Mouse (Mus musculus): Measurements from ENCODE around the gene Vpreb3.
"Not testable (repeated sequence)": the region's sequence is repeated elsewhere in the genome, so short reads cannot be mapped to it uniquely, and the experiment has no call there.

Gene Vpreb3

DNA sequence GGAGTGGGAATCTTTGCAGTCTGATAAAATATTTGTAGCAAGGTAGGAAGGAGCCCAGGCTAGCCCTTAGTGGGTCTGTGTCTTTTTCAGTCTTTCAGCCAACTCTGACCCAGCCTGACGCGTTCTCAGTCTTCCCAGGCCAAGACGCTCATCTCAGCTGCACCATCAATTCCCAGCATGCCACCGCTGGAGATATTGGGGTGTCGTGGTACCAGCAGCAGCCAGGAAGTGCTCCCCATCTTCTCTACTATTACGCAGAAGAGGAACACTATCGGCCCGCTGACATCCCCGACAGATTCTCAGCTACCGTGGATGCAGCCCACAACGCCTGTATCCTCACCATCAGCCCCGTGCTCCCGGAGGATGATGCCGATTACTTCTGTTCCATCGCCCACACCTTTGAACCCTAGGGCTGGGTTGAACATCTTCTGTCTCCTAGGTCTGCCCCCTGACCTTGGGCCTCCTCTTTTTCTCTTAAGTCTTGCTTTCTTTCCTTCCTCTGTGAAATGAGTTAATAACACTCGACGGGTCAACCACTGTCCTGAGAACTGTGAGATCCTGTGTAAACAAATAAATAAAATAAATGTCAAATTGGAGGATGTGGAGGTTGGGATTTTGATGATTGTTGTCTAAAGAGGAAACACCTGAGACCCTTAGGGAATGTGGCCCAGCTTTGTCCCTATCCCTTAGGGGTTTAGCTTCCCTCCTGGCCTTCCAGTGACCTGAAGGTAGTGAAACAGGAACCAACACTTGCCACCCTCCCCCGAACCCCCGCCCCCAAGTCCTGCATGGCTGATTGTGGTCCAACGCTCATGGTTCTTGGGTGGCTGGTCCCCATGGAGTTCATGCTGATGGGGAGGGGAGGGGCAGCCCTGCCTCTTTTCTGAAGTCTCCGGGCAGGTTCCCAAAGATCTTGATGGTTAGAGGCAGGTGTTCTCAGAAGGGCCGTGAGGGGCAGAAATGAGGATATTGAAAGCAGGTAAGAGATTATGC is 6.5 kb downstream of the Vpreb3 start:
- in situ Hi-C loops (cut with MboI; ENCODE audit: low pct_unique_long_range_greater_than_20kb in 1 of 2, low sequenced_read_pairs in 2 of 2, unreplicated experiment in 1 of 2) = loop anchor here (5.0 to 25.0 kb wide), 4 partner anchors 62 to 362 kb away; partner anchors contain the start of gene Ggt5 (in 1 of the 2)

DNA sequence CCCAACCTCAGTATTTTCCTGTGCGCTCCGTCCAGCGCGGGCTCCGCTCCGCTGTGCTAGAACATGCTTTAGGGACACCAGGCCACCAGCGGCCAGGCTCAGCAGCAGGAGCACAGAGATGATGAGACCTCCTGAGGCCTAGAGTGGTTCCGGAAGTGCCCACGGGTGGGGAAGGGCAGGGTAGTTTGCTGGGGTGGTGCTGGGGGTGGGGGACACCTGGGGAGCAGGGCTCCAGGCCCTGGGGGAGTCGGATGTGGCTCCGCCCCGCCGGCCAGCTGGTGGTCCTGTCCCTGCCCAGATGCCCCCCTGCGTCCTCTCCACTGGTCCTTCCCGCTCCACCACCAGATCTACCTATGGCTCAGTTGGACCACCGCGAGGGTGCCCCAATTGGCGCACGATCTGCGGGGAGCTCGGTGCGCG is 7.9 kb downstream of the Vpreb3 start:
- in situ Hi-C loops (cut with MboI; ENCODE audit: low pct_unique_long_range_greater_than_20kb in 1 of 2, low sequenced_read_pairs in 2 of 2, unreplicated experiment in 1 of 2) = loop anchor here (5.0 to 25.0 kb wide), 4 partner anchors 64 to 364 kb away; partner anchors contain the start of gene Ggt5 (in 1 of the 2)

DNA sequence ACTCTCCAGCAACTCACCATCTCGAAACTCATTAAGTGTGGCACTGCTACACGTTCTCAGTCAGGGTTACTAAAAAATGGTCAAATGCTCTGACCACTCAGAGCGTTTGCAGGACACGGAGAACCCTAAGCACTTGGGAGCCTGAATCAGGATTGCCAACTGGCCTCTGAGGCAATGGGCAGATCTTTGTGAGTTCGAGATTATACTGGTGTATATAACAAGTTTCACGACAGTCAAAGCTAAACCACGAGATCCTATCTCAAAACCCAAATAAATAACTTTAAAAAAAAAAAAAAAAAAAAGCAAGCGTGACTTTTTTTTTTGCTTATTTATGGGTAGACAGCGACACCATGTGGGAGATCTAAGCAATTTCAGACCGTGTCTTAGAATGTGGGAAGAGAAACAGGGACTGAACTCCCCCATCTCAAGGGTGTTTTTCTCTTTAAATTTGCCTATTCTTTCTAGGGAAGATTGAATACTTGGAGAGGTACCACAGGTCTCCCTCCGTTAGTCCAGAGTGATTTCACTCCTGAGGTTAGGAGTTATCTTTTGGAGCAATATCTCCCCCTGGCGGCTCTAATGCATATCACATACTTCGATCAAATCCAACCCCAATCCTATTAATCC is 8.7 kb downstream of the Vpreb3 start:
- in situ Hi-C loops (cut with MboI; ENCODE audit: low pct_unique_long_range_greater_than_20kb in 1 of 2, low sequenced_read_pairs in 2 of 2, unreplicated experiment in 1 of 2) = loop anchor here (5.0 to 25.0 kb wide), 4 partner anchors 64 to 364 kb away; partner anchors contain the start of gene Ggt5 (in 1 of the 2)

DNA sequence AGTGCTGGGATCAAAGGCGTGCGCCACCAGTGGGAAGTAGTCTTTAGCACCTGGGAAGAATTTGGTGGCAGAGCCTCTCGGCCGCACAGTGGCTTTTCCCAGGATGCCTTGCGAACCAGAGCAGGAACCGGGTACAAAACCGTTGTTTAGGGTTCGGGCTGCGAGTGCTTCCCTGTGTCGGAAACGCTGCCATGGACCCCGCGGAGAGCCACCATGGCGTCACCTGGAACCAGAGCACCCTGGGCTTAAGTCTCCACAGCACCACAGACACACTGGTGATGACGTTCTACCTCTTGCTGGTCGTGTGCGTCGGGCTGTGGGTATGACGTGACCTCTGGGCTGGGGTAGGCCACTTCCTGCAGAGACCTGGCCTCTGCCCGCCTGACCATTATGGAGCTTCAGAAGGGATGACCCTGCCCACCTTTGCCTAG is 11.5 kb downstream of the Vpreb3 start, which contains the start of gene Gm5134:
Gm5134 (plus strand) TSS at position 134 of the 431 bp plus-strand sequence.
- in situ Hi-C loops (cut with MboI; ENCODE audit: low pct_unique_long_range_greater_than_20kb in 1 of 2, low sequenced_read_pairs in 2 of 2, unreplicated experiment in 1 of 2) = loop anchor here (5.0 to 25.0 kb wide), 4 partner anchors 67 to 367 kb away; partner anchors contain the start of gene Ggt5 (in 1 of the 2)

DNA sequence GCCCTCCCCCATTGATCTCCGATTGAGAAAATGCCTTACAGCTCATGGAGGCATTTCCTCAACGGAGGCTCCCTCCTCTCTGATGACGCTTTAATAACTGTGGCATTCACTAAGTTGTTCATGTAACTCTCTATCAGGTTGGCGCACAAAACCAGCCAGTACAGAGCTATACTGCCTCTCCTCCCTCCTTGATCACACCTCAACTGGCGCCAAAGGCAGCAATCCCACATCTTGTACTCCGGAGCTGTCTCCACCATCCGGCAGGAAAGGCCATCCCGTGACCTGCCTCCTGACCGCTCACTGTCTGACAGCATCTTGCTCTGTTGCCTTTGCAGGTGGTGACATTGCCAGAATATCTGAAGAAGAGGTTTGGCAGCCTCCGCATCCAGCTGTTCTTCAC is 31.0 kb downstream of the Vpreb3 start:
- in situ Hi-C loops (cut with MboI; ENCODE audit: low pct_unique_long_range_greater_than_20kb in 1 of 2, low sequenced_read_pairs in 2 of 2, unreplicated experiment in 1 of 2) = loop anchor here (10.0 to 25.0 kb wide), 3 partner anchors 231 to 387 kb away; partner anchors contain the start of gene Ggt5 (in 1 of the 2)

DNA sequence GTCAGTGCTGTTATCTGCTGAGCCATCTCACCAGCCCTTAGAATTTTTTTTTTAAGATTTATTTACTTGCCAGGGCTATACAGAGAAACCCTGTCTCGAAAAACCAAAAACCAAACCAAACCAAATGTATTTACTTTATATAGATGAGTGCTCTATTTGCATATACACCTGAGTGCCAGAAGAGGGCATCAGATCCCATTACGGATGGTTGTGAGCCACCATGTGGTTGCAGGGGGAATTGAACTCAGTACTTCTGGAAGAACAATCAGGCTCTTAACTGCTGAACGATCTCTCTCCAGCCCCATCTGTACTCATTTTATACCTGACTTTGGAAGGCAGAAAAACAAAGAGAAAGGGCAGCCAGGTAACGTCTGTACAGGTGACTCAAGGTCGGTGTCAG is 32.4 kb downstream of the Vpreb3 start:
- in situ Hi-C loops (cut with MboI; ENCODE audit: low pct_unique_long_range_greater_than_20kb in 1 of 2, low sequenced_read_pairs in 2 of 2, unreplicated experiment in 1 of 2) = loop anchor here in 1 of 2 experiments (10.0 kb wide), 1 partner anchor 230 kb away; no protein-coding TSS in a partner anchor

DNA sequence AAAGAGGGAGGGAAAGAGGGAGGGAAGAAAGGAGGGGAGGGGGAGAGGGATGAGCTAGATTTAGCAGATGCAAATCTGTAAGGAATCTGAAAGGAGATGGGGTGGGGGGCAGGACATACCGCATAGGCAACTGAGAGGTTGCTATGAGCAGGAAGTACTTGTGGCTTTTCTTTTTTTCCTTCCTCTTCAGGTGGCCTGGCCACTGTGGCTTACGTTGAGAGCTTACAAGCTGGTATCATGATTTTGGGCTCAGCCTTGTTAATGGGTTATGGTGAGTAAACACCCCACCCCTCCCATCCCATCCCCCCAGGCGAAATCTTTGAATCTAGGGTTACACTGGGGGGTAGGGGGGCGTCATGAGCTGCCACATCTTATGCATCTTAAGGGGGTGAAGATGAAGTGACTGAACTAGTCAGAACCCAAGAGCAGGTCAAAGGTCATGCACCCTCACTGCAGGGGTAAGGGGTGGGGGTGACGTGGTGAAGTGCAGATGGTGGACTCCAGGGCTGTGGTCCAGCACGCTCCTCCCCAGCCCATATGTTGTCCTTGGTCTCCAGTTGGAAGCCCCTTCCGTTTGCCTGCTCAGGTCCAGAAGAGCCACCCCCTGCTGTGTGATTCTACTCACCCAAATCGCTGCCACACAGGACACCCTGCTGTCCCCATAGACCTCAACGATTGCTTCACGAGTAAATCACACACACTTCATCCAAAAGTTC is 35.4 kb downstream of the Vpreb3 start:
- in situ Hi-C loops (cut with MboI; ENCODE audit: low pct_unique_long_range_greater_than_20kb in 1 of 2, low sequenced_read_pairs in 2 of 2, unreplicated experiment in 1 of 2) = loop anchor here in 1 of 2 experiments (10.0 kb wide), 1 partner anchor 227 kb away; no protein-coding TSS in a partner anchor

DNA sequence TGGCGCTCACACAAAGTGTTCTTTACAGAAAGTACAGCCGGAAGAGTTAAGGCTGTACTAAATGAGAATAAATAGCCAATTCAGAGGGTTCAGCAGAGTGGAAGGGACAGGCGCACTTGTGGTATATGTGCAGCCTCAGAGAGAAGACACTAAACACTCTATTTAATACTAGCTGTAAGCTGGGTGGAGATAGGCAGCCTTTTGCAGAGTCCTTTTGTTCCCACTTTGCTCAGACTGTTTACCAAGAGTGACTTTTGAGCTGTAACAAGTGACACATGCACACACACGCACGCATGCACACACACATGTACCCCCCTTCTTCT is 35.9 kb downstream of the Vpreb3 start:
- in situ Hi-C loops (cut with MboI; ENCODE audit: low pct_unique_long_range_greater_than_20kb in 1 of 2, low sequenced_read_pairs in 2 of 2, unreplicated experiment in 1 of 2) = loop anchor here in 1 of 2 experiments (10.0 kb wide), 1 partner anchor 226 kb away; no protein-coding TSS in a partner anchor

DNA sequence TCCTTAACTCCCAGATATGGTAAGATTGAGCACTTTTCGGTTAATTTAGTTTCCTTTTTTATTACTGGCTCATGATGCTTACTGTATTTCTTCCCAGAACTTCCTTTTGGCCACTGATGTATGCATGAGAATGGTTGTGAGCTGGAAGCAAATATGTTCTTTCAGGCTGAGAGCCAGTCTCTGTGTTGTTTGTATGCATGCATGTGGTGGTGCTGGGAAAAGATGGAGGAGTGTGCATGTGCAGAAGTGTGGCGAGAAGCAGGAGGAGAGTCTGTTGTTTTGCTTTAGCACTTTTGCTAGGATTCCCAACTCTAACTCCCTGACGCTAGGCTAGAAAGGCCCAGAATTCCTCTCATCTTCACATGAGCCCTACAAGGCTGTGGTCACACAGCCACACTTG is 36.6 kb downstream of the Vpreb3 start:
- in situ Hi-C loops (cut with MboI; ENCODE audit: low pct_unique_long_range_greater_than_20kb in 1 of 2, low sequenced_read_pairs in 2 of 2, unreplicated experiment in 1 of 2) = loop anchor here in 1 of 2 experiments (10.0 kb wide), 1 partner anchor 225 kb away; no protein-coding TSS in a partner anchor

DNA sequence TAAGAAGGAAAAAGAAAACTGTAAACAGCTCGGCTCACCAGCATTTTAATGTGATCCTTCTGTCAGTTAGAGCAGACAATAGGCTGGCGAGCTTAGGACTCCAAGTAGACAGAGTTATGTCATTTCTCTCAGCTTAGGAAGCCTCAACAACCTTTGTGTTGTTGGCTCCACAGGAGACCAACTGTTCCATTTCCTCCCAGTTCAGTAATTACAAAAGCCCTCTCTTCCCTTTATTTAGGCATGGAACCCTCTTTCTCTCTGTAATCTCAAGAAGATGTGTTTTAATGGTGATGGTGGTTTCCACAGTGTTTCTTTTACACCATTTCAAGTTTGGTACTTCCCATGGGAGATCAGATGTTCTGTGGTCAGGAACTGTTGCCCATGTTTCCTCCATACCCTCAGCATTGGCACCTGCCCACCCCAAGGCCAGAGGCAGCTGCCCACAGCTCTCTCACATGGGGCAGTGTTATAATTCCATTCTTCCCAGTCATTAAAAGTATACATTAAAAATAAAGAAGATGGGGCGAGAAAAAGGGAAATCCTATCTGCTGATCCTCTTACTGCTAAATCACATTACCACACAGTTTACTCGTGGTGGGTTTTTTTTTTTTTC is 47.7 kb downstream of the Vpreb3 start:
- in situ Hi-C loops (cut with MboI; ENCODE audit: low pct_unique_long_range_greater_than_20kb in 1 of 2, low sequenced_read_pairs in 2 of 2, unreplicated experiment in 1 of 2) = no loop called here

DNA sequence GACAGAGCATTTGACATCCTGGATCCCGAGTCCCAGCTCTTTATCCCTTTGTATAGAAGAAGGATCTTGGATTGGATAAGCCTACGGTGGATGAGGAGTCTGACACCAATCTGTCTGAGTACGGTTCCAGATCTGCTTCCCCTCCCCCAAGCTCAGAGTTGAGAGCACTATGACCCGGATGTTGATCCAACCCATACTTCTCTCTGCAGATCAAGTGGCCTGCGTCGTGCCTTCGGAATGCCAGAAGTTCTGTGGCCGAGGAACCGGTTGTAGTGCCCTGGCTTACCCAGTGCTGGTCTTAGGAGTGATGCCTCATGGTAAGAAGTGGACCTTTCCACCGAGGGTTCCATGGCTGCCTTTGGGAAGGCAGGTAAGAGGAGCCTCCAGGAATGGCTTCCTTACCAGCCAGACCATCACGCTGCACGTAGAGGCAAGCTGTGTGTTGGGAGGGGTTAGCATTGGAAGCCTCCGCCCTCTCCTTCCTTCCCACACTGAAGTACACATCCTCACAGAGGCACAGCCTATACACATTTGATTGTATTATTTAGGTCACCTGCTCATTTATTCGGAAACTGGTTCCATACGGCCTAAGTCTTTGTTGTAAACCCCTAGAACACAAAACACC is 50.9 kb downstream of the Vpreb3 start:
- in situ Hi-C loops (cut with MboI; ENCODE audit: low pct_unique_long_range_greater_than_20kb in 1 of 2, low sequenced_read_pairs in 2 of 2, unreplicated experiment in 1 of 2) = no loop called here

DNA sequence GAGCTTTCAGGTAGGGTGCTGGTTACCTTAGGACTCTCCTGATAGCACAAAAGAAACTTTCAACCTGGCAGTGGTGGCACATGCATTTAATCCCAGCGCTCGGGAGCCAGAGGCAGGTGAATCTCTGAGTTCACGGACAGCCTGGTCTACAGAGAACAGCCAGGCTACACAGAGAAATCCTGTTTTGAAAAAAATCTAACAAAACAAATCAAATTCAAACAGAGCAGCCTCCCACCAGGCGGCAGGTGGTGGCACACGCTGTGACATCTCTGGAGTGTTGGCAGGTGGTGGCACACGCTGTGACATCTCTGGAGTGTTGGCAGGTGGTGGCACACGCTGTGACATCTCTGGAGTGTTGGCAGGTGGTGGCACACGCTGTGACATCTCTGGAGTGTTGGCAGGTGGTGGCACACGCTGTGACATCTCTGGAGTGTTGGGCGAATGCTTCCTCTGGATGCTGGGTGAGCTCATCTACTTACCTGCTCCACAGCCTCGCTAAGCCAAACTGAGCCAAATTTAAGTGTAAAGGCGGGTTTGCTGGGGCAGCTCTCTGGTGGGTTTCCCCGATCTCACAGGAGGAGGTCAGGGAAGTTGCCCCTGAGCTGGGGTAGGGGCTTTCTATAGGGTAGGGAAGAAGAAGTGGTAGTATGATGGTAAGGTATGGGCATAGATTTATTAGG is 51.8 kb downstream of the Vpreb3 start:
- in situ Hi-C loops (cut with MboI; ENCODE audit: low pct_unique_long_range_greater_than_20kb in 1 of 2, low sequenced_read_pairs in 2 of 2, unreplicated experiment in 1 of 2) = not testable (repeated sequence)

DNA sequence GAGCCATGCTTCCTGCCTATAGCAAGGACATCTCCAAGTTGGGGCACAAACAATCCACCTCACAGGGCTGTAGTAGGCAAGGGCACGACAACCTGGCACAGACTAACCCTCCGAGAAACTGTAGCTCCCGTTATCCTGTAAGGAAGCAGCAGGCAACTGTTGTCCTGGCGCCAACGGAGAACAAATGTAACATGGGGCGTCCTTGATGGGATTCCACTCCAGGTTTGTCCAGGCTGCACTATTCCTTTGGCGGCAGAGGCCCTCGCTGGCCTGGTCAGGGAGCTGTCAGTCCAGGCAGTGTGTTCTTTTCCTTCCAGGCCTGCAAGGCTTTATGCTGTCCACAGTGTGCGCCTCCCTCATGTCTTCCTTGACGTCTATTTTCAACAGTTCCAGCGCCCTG is 52.6 kb downstream of the Vpreb3 start:
- in situ Hi-C loops (cut with MboI; ENCODE audit: low pct_unique_long_range_greater_than_20kb in 1 of 2, low sequenced_read_pairs in 2 of 2, unreplicated experiment in 1 of 2) = no loop called here

DNA sequence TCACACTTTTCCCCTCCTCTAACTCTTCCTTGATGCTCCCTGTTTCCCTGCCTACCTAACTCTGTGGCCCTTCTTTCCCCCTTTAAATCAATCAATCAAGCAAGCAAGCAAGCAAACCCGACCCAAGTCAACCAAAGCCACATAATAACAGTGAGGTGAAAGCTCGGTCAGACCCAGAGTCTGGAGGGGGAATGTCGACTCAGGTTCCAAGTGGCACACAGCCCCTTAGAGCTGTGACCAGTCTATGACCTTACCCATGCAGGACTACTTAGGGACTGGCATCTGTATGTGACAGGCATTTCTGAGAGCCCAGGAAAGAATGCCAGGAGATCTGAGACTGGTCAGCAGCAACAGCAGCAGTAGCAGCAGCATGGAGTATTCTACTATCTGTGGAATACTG is 53.5 kb downstream of the Vpreb3 start:
- in situ Hi-C loops (cut with MboI; ENCODE audit: low pct_unique_long_range_greater_than_20kb in 1 of 2, low sequenced_read_pairs in 2 of 2, unreplicated experiment in 1 of 2) = no loop called here
